Mouse (Mus musculus) splenic B cell, adult 2 months (primary cell): ENCODE measurements around the gene Slc39a11.

Experiments
- DNase-seq: peaks from one replicate; pipeline ENCODE4 v3.0.0-alpha.2; 2011; ENCODE audit warnings: low read depth, low spot score
- H3K27me3 ChIP-seq: 2 replicates; pipeline ENCODE4 v1.6.1; 2012; ENCODE audit warnings: mild to moderate bottlenecking, low read length, moderate library complexity, mixed read lengths; ENCODE audit not compliant: control insufficient read depth, poor library complexity, insufficient read depth, severe bottlenecking
- H3K36me3 ChIP-seq: 2 replicates; pipeline ENCODE4 v1.6.1; 2012; ENCODE audit warnings: mild to moderate bottlenecking, low read length, moderate library complexity, mixed read lengths; ENCODE audit not compliant: control insufficient read depth, poor library complexity, insufficient read depth, severe bottlenecking

Gene Slc39a11

GRCm38 (mm10) chr11:113631862-113632261 lies 18.0 kb downstream of the Slc39a11 start:
- no peak for DNase-seq
- no peaks in the 10 kb centered on the region for H3K36me3 ChIP-seq
- H3K27me3 ChIP-seq: no peaks in the 10 kb centered on the region

GRCm38 (mm10) chr11:113631302-113631701 lies 18.6 kb downstream of the Slc39a11 start:
- Histone ChIP-seq H3K36me3 (no peaks in the 10 kb centered on the region), H3K27me3 (no peaks in the 10 kb centered on the region)
- no peak for DNase-seq

DNA sequence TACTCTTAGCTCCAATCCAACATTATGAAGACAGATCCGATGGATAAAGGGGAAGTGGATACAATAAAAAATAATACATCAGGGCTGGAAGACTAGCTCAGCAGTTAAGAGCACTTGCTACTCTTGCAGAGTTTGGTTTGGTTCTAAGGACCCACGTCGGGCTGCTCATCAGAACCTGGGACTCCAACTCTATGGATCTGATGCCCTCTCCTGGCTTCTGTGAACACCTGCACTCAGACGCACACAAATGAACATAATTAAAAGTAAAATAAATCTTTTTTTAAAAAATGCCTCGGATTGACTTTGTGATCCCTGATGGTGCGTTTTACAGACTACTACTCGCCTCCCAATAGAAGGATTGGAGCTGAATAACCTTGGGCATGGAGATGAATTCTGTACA lies 19.2 kb downstream of the Slc39a11 start:
- no peak for DNase-seq
- Histone ChIP-seq H3K36me3 (no peaks in the 10 kb centered on the region), H3K27me3 (no peaks in the 10 kb centered on the region)

GRCm38 (mm10) chr11:113627785-113628184 lies 22.1 kb downstream of the Slc39a11 start:
- DNase-seq: peak; percentile 58
- Histone ChIP-seq H3K36me3 (no peaks in the 10 kb centered on the region), H3K27me3 (no peaks in the 10 kb centered on the region)

DNA sequence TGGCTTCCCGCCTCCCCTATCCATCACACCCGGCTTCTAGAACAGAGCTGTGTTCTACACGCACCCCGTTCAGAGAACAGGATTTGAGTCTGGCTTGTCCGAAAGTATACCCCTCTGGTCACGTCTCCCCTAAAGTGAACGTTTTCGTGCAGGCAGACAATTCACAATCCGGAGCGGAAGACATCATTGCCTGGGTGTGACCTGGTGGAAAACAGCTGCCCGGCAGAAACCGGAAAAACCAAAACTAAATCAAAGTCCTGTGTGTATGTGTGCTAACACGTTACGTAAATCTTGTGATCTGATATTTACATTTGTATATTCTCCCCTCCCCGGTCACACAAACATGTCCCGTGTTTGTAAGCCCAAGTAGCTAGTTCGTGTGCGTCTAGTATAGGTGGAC lies 24.4 kb downstream of the Slc39a11 start:
- Histone ChIP-seq H3K27me3 (no peaks in the 10 kb centered on the region), H3K36me3 (no peaks in the 10 kb centered on the region)
- DNase-seq: no peak

- Histone ChIP-seq H3K36me3 (no peaks in the 10 kb centered on the region), H3K27me3 (no peaks in the 10 kb centered on the region)
- no peak for DNase-seq
Observed at GRCm38 (mm10) chr11:113622028-113622427, 27.9 kb downstream of the Slc39a11 start.

GRCm38 (mm10) chr11:113621001-113621400 lies 28.9 kb downstream of the Slc39a11 start:
- no peak for DNase-seq
- Histone ChIP-seq H3K27me3 (no peaks in the 10 kb centered on the region), H3K36me3 (no peaks in the 10 kb centered on the region)

DNA sequence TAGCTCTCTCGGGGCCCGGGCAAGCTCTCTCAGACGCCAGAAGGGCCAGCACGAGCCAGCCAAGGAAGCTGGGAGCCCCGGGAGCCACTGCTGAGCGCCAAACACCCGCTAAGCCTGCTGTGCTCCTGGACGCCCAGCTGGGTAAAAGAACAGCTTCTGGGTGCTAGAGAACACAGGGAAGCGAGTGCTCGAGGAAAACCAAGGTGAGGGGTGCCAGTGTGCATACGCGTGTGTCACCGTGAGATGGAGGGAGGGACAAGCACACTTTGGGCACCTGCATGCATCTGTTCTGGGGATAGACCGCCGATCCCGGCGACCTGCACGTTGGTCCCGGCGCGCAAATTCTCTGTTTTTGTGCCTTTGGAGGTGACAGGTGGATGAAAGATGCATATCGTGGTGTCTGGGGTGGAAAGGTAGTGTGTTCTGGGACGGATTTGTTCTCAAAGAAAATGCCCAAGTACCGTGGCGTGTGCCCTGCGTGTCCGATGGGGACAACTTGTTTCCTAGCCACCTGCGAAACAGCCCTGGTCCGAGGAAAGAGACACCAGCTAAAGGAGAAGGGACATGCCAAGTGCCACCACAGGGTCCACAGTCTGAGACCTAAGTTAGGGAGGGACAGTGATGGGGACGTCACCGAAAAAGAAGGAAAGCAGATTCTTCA lies 30.3 kb downstream of the Slc39a11 start:
- Histone ChIP-seq H3K27me3 (no peaks in the 10 kb centered on the region), H3K36me3 (no peaks in the 10 kb centered on the region)
- peak; percentile 8 for DNase-seq

- Histone ChIP-seq H3K27me3 (no peaks in the 10 kb centered on the region), H3K36me3 (no peaks in the 10 kb centered on the region)
- DNase-seq: peak; percentile 80
Observed at GRCm38 (mm10) chr11:113618672-113619419, 31.0 kb downstream of the Slc39a11 start, which contains the start of gene Sstr2. Sstr2 (plus strand) TSS chr11:113619342.

DNA sequence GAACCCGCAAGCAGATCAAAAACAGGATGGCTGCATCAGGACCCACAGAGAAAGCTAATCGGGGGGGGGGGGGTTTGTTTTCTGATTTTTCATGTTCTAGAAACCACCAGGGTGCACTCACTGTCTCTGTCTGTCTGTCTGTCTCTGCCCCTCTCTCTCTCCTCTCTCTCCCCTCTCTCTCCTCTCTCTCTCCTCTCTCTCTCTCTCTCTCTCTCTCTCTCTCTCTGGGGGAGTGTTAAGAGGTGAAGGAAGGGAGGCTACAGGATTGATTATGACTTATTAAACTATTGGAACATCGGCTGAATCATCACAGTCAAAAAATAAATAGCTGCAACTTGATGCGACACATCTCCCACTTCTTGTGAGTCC lies 31.6 kb downstream of the Slc39a11 start:
- H3K27me3 ChIP-seq: no peaks in the 10 kb centered on the region
- H3K36me3 ChIP-seq: no peaks in the 10 kb centered on the region
- no peak for DNase-seq

DNA sequence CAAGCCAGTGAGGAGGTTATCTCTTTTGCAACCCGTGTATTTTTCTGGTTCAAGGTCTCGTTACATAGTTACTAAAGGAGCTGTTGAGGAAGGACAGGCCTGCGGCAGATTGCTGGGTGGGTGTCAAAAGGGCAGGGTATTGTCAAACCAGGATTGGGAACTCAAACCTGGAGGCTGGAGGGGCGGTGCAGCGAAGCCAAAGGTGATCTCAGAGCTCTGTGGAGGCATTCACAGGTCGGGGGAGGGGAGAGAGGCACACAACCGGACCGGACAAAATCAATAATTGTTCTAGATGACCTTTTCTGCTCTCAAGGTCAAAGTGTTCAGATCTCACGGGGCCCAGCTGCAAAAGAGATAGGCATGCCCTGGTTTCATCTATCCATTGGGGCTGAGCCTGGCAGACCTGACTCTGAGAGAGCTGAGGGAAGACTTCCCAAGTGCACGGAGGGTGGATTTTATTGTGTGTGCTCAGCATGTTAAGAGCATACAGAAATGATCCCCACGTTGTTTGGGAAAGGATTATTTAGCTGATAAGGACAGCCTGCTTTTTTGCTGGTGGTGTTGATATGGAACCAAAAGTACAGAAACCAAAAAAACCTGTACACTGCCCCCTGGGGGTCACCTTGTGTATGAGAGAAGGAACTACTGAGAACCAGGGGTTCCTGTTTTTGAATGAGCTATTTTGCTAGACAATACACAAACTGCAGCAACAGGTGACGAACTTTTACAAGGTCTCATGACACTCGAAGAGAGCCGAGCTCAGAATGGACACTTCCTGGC lies 32.6 kb downstream of the Slc39a11 start:
- Histone ChIP-seq H3K36me3 (no peaks in the 10 kb centered on the region), H3K27me3 (no peaks in the 10 kb centered on the region)
- DNase-seq: peak; percentile 90

DNA sequence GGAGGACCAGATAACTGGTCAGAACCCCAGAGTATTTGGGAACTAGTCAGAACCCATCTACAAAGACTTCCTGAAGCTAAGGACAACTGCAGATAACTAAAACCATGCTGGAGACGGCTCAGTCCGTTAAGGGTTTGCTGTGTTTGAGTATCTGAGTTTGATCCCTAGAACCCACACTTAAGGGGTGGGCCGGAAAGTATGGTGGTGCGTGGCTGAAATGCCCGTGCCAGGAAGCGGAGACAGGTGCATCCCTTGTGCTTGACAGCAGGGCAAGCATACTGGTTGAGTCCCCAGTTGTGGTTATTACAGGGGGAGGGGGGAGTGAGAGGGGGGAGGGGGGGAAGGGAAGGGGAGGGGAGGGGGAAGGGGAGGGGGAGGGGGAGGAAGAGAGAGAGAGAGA lies 35.4 kb downstream of the Slc39a11 start:
- peak; percentile 8 for DNase-seq

GRCm38 (mm10) chr11:113611664-113612611 lies 37.9 kb downstream of the Slc39a11 start:
- Histone ChIP-seq H3K27me3 (no peaks in the 10 kb centered on the region), H3K36me3 (no peaks in the 10 kb centered on the region)
- peak; percentile 67 for DNase-seq

More for the DNA sequence above, 35.4 kb downstream of the Slc39a11 start:
- Histone ChIP-seq H3K36me3 (no peaks in the 10 kb centered on the region), H3K27me3 (no peaks in the 10 kb centered on the region)

DNA sequence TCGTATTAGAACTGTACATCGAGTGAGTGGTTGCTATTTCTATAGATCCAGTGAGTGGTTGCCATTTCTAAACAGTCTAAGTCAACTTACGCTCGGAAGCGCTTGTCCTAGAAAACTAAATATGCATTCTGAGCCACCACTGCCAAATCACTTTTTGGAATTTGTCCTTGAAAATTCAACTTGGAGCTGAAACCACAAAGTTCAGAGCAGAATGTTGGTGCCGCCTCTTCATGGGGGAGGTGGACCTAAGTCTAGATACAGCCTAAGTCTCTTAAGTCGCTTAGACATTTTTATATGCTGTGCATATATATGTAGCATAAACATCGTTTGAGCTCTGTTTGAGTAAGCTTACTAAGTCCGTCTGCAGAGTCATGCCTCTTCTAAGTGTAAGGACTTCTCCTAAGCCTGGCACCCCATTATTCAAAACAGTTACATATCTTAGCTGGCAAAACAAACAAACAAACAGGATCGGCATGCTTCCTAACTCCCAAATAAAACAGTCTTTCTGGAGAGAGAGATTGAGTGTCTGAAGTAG lies 38.7 kb downstream of the Slc39a11 start:
- H3K36me3 ChIP-seq: no peaks in the 10 kb centered on the region
- DNase-seq: no peak
- H3K27me3 ChIP-seq: no peaks in the 10 kb centered on the region
